Mouse (Mus musculus) layer of hippocampus, adult 8-10 months (tissue): Measurements from ENCODE around the gene Mroh8. TPM values are rescaled to one million over a fixed set of nuclear protein-coding genes. Genes with fewer than 3 reads are reported as not detected.

Experiments used
- DNase-seq, 2 experiments: peaks; one replicate each; pipeline ENCODE4 v3.0.0; 2022; ENCODE audit warnings: low spot score in 2 of 2
- total RNA-seq, 4 experiments: library from RNA; stranded (reverse); gene quantifications; 2 replicates each; pipeline ENCODE4 v1.2.4; 2022

Gene Mroh8
- total RNA-seq: 1 to 10 TPM in 3 of 4 experiments, under 1 TPM in 1; 0.93 to 2.1 (median 1.2) TPM

- peak in 1 of 2 experiments; percentile 68 for DNase-seq
These were observed at the start of gene Mroh8 for GRCm38 (mm10) chr2:157279416-157279800. Mroh8 (minus strand) TSS chr2:157279549.

GRCm38 (mm10) chr2:157328570-157328969, 49.2 kb upstream of the Mroh8 start:
- DNase-seq: no peak

GRCm38 (mm10) chr2:157328106-157328505, 48.8 kb upstream of the Mroh8 start:
- DNase-seq: no peak

DNA sequence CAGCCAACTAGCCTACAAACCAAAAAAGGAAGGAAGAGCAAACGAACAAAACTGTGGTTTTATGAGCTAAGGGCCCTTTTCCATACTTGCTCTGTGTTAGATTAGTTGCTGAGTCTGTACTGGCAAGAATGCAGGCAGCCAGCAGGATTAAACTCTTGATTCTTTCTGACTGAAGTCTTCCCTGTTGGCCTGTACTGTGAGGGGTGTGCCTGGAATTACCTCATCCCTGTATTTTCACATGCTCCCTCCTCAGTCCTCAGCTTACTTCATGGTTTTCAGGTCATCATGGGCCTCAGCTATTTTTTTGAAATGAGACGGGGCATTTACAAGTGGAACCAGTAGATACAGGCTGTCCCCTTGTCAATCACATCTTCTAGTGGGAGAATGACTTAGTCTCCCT, 45.9 kb upstream of the Mroh8 start:
- no peak for DNase-seq

GRCm38 (mm10) chr2:157322029-157322766, 42.8 kb upstream of the Mroh8 start:
- no peak for DNase-seq

DNA sequence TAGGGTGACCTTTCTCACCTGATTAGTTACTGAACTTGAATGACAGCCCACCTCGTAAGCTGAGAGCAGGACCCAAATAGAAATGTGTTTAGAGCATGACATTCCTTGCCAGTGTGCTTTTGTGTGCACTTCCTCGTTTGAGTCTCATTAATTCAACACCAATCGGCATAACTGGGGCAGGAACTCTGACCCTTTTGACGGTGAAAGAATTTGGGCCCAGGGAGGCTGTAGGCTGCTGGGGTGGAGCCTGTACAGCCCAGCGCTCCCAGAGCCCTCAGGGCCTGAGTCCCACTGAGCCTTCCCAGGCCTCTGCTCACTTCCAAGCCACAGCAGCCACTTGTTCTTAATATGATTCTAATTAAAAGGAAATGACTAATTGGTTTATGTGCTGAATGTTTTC, 41.5 kb upstream of the Mroh8 start:
- no peak for DNase-seq

DNA sequence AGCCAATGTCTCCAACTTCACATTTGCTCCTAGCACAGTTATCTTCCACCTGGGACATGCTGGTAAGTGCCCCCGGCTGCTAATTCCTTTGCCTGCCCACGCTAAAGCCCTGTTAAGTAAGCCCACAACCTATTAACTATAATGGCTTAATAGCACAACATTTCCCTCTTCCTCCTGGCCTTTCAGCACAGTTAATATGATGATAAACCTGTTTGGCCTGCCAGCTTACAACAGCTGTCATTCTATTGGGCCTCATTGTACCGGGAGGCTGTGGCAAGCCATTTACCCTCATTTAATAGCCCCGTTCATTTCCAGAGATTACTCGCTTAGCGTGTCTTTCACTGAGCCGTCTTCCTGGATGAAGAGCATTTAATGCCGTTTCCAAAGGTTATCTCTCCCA, 40.8 kb upstream of the Mroh8 start:
- DNase-seq: no peak

DNA sequence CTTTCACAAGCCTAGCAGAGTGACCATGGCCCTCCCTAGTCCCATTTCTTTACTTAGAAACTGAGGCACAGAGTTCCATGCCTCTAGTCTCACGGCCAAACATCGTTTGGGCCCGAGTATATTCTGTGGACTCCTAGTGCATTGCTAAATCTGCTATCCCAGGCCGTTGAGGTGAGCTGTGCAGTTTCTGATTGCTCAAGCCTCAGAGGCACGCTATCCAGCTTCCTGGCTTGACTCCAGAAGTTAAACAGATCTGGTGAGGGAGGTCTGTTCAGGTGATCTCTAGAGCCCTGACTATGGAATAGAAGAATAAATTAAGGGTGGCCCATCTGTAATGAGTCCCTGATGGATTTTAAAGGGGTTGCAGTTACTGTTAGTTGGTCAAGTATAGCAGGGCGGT, 37.9 kb upstream of the Mroh8 start:
- no peak for DNase-seq

- no peak for DNase-seq
These were observed 37.1 kb upstream of the Mroh8 start for GRCm38 (mm10) chr2:157316358-157316933.

DNA sequence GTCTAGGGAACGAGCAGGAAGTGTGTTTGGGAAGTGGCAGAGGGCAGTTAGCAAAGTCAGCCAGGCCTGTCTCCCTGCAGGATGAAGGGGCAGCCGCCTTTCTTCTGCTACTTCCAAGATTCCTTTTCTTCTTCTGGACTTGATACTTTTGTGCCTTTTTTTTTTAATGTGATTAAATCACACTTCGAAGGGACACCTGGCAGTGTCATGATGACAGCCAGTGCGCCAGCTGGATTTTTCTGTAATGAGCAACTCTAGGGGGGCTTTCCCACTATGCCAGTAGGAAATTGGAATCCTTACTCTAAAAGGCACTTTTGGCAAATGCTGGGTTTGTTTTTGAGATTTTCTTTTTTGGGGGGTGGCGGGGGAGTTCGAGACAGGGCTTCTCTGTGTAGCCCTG, 36.1 kb upstream of the Mroh8 start:
- DNase-seq: no peak

- peak; percentile 31 to 43 for DNase-seq
These were observed 35.0 kb upstream of the Mroh8 start for GRCm38 (mm10) chr2:157314310-157314709.

- no peak for DNase-seq
These were observed 34.4 kb upstream of the Mroh8 start for GRCm38 (mm10) chr2:157313718-157314117.

GRCm38 (mm10) chr2:157310963-157311637, 31.8 kb upstream of the Mroh8 start:
- DNase-seq: no peak

DNA sequence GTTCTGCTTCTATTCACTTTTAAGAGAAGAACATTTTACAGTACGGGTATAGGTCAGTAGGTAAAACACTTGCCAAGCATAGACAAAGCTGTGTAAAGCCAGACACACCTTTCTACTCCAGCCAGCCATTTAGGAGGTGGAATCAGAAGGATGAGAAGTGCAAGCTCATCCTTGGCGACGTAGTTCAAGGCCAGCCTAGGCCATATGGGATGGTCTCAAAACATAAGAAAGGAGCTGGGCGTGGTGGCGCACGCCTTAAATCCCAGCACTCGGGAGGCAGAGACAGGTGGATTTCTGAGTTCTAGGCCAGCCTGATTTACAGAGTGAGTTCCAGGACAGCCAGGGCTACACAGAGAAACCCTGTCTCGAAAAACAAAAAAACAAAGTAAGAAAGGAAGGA, 30.3 kb upstream of the Mroh8 start:
- DNase-seq: no peak

DNA sequence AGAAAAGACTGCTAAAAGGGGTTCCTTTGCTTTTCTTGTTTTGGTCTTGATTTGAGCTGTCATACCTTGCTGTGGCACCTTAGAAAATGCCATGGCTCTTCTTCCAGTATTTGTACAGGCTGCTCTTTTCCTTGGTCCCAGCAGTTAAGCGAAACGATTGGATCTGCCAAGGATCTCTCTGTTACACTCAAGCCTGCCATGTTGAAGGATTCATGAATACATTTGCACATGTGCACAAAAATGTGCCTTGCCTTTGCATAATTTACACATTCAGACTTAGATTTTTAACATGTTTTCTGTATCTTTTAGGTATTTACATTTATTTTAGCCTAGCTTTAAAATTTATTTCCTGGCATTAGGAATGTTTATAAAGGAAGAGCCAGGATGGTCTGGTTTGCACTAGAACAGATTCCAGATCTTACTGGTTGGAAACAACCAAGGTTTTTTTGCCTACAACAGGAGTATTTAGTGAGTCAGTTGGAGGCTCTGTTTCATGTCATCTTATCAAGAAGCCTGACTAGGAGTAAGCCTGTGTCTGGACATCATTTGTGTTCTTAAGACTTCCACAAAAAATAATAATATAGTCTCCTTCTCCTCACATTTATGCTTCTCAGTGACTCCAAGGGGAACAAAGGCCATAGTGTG, 29.0 kb upstream of the Mroh8 start:
- DNase-seq: no peak

- peak; percentile 29 to 38 for DNase-seq
These were observed 28.4 kb upstream of the Mroh8 start for GRCm38 (mm10) chr2:157307715-157308265.

DNA sequence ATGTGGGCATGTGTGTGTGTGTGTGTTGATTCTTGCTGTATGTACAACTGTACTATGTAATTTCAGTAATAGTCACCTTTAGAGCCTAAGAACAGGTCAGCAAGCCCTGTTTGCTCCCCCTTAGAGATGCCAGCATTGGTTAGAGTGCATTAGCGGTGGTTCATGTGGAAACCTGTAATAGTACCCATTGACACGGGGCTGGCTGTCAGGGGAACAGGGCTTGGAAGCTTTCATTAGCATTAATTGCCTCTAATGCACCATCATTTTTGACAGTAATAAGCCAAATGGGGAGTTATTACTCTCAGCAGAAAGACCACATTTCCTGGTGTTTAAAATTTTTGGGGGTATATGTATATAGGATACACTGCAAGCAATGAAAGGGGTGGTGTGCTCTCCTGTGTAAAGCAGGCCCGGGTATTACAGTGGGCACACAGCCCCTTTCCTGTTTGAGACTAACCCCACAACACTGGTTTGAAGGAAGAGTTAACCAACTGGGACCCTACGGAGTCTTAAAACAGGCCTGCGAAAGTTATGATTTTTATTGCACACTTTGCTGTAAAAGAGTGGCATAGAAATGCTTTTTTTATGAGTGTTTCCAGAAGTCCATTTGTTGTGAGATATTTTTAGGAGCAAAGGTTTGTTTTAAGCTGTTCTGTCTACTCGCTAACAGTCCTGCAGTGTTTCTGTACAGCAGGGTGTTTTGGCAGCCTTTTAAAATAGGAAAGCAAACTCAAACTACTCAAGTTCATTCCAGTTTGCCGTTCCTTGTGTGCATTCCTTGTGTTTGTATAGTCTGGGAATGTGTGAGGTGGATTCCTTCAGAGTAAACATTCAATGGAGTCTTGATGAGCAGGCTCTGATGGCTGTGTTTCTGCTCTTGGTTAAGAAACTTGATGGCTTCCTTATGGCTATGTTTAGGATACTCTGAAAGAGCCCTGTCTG, 27.0 kb upstream of the Mroh8 start:
- DNase-seq: no peak

DNA sequence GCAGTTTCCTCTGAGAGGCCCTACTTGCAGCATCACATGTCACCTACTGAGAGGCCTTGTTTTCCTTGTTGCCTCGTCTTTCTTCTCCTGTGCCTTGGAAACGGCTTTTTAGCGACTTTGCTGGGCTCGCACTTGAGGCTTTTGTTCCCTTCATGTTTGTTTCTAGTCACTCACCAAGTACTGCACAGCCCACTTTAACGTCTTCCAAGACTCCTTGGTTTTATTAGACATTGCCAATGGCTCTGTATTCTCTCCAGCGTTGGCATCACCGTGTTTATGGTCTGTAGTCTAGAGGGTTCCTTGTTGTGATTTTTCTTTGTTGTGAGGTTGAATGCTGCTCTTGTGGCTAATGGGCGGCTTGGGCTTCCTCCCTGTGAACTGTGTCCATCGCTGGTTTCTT, 23.7 kb upstream of the Mroh8 start:
- peak; percentile 41 to 76 for DNase-seq

GRCm38 (mm10) chr2:157300051-157300450, 20.7 kb upstream of the Mroh8 start:
- DNase-seq: no peak

- no peak for DNase-seq
These were observed 16.8 kb upstream of the Mroh8 start for GRCm38 (mm10) chr2:157296105-157296689.
